Mouse (Mus musculus) megakaryocyte, embryonic 14.5 days (primary cell): ENCODE data around the gene Klhl6.

Source experiments
- FLI1 ChIP-seq: IDR thresholded peaks from 2 replicates; pipeline ENCODE4 v1.6.1; 2012; ENCODE audit warnings: low read length, inconsistent platforms, mixed read lengths
- GATA1 ChIP-seq: IDR thresholded peaks from 3 replicates; pipeline ENCODE4 v1.6.1; 2012; ENCODE audit warnings: mixed read lengths, low read length, inconsistent platforms, borderline replicate concordance

DNA sequence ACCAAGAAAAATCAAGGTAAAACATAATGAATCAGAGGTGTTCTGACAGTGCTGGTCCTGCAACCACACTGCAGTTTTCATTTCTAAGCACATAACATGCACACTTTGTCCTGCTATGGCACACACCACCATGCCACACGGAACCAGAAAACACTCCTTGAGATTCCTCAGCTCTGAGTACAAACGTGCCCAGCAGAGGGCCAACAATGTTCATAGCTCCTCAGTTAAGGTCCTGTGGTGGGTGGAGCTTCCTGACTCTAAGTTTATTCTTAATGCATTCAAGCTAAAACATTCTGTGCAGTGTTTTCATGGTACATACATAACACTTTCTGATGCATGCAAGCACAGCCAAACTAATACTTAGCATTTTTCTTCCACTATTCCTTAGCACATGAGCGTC is 74.5 kb downstream of the Klhl6 start:
- no peak for TF ChIP-seq GATA1
- no peak for TF ChIP-seq FLI1
